Mouse (Mus musculus) layer of hippocampus, postnatal 10 days (tissue): ENCODE data around the gene Alkbh3. TPM values are rescaled to one million over a fixed set of nuclear protein-coding genes. Genes with fewer than 3 reads are reported as not detected.
A peak's percentile ranks its signal among the peaks of the same experiment; 100 is the strongest.

Experiments used
- DNase-seq, 2 experiments: peaks; one replicate each; pipeline ENCODE4 v3.0.0; 2021; ENCODE audit warnings: low spot score in 2 of 2
- long read RNA-seq: library from polyadenylated mRNA; stranded (forward); transcript quantifications from one replicate; pipeline ENCODE4 v2.0.0, GENCODE M21; 2023
- total RNA-seq, 2 experiments: library from RNA; stranded (reverse); gene quantifications; 2 replicates each; pipeline ENCODE4 v1.2.3; 2021

The Alkbh3 gene
- 10 to 100 TPM; 22.6 to 26.9 TPM for total RNA-seq
- long read RNA-seq, partial matches to known transcripts, result 5 of 18 reads
- long read RNA-seq, other reads (novel, unspliced or antisense), result 10 of 18 reads

DNA sequence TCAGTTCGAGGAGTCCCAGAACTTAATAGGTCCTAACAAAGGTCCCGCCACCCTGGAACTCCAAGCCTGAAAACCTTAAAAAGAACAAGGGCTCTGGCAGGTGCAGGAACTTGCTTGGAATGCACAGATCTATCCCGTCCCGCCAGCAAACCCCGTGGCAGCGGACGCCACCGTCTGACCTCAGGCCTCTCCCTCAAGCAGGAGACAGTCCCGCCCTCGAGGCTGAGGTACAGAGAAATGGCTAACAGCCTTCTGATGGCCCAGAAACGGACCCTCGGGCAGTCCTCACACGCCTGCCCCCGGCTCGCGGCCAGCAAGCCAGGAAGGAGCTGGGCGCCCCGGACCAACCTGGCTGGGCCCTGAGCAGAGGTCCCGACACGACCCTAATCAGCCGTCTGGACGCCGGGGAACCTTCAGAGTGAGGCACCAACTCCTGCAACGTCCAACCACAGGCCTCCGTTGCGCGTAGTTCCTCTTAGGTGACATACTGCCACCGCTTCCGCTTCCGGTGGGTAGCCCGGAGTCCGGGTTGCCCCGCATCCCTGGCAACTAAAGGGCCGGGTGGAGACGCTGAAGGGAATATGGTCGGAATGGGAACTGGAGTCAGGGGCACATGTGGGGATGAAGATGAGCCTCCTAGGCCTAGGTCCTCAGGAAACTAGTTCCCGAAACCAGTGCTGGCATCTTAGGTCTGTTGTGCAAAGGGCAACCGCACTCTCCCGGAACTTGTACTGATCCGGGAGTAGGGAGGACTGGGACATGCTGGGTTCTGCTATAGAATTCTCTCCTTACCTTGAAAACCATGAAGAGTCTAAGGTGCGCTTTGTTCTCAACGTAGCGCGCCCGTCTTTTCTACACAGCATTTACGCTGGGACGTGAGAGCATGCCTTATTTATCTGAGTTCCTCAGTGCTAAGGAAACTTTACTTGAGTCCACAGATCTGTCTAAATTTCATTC is at the start of gene Alkbh3:
TSS of gene Alkbh3 (minus strand) at position 473 of the 957 bp plus-strand sequence.
- peak; percentile 97 for DNase-seq

DNA sequence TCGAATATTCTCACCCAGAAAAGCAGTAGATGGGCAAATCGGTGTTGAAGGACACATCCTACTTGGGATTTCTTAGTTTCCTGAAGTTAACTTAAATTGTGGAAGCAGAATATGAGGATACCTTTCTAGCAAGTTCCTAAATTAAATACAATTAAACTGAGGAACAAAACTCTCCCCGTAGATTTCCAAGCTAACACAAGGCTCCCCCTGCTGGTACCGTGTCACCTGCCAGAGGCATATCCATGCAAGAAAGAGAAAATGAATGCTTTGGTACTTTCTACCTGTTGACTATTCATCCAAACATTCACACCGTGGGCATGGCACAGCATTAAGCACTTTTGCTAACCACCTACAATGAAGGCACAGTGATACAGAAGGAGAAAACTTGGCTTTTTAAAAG is 48.9 kb upstream of the Alkbh3 start:
- peak; percentile 41 to 67 for DNase-seq

DNA sequence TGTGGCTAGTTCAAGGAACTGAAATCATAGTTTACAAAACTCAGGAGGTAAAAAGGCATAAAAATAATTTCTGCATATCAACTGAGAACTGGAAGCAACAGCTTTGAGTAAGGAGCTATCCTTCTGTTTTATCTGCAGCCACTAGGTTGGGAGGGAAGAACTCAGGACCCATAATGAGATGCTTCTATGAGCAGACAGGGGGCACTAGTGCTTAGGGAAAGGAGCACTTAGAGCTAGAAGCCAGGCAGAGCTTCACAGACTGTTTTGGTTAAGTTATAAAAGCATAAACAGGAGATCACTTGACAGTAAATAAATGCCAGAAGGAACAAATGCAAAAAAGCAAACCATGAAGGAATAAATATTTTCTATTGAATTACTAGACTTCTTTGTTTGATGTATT is 44.2 kb upstream of the Alkbh3 start:
- DNase-seq, result peak; percentile 45 to 54

DNA sequence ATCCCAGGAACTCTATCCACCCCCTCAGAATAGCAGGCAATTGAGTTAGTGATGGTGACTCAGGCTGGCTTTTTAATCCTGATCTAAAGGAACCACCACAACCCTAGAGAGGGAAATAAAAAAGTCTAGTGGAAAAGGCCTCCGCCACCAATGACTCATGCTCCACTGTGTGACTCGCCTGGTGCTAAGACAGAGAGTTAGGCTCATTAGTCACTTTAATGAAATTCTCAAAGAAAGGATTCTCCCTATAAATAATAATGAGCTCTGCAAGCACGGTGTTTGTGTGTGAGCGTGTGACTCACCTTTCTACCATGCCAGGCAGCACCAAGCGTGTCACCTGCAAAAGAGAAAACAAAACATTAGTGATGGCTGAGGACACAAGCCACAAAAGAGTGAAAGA is 41.3 kb upstream of the Alkbh3 start:
- DNase-seq, result no peak

DNA sequence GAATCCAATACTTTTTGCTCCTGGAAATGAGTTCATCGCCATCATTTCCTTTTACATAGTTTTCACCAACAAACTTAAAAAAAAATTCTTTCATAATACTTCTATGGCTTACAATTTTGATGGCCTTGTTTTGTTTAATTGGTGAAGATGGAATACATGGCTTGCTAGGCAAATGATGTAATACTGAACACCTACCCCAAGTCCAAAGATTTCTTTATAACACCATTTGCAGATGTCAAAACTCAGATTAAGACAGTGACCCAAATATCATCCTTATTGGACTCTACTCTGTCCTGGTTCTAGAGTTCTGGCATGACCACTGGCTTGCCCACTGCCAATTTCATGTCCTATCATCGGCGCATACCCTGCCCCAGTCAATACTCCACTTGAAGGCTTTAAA is 40.3 kb upstream of the Alkbh3 start:
- no peak for DNase-seq

DNA sequence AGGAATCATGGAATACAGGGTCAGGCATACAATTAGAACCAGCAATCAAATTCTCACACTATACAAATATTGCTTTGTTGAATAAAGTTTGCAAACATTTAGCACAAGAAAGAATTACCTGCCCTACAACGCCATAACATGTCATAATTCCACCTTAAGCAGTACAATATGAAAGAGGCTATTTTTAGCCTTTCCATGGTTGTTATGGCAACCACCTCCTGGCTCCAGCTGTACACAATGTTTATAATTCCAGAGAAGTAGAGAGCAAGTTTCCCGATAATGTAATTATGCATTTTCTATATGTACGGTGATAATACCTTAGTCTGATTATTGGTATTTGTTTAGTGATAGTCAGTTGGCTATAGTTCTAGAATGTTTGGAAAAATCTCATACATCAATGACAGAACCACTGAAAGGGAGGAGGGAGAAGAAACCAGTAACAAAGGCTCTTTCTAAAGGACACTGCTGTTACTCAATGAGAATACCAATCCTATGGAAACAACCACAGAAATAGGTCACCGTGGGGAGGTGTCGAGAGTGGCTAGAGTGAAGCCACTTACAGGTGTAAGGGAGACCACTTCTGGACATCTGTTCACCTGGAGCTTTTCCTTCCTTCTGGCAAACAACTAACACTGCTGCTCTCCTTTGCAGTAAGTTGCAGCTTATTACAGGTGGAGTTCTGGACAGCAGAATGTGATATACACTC is 39.0 kb upstream of the Alkbh3 start:
- DNase-seq, result no peak

DNA sequence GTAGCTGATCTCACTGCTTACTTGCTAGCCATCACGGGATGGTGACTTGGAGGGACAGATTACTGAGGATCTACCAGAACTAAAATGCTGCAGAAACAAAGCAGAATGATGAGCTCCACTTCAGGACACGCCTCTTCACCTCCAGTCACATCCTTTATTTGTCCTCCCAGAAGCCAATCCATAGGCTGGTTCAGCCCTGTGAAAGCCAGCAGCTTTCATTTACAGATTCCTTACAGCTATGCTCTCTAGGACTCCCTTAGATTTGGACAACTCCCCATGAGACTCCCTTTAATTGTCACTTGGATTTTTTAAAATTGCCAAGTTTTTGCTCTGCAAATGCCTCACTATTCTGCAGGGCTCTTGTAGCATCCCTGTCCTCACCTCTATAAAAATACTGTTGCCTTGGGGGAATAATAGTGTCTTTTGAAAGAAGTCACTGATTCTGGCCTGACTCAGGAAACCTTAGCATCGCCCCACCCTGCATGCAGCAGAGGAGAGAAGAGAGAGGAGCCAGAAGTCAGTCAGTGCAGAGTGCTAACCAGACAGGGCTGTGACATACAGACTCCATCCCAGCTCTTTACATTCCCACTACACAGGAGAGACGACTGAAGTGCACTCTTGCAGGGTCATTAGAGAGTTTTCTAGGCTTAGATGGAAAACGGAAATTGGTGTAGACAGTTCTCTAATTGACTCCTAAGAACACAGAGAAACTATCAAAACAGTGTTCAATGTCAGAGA is 38.3 kb upstream of the Alkbh3 start:
- DNase-seq, result no peak

DNA sequence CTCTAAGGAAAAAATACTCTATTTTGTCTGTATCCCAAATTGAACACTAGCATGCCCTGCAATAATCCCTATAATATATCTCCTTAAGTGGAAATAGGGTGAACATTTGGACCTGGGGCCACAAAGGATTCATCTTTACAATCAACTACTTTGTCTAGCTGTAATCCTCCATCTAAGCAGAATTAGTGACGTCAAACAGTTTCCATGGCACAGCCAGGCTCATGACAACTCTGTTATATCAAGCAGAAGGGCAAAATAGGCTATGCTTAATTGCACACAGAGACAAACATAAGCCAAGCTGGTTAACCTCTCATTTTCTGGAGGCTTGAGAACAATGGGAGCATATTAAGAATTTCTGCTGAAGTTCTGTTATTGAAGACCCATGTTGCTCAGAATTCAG is 37.7 kb upstream of the Alkbh3 start:
- no peak for DNase-seq

DNA sequence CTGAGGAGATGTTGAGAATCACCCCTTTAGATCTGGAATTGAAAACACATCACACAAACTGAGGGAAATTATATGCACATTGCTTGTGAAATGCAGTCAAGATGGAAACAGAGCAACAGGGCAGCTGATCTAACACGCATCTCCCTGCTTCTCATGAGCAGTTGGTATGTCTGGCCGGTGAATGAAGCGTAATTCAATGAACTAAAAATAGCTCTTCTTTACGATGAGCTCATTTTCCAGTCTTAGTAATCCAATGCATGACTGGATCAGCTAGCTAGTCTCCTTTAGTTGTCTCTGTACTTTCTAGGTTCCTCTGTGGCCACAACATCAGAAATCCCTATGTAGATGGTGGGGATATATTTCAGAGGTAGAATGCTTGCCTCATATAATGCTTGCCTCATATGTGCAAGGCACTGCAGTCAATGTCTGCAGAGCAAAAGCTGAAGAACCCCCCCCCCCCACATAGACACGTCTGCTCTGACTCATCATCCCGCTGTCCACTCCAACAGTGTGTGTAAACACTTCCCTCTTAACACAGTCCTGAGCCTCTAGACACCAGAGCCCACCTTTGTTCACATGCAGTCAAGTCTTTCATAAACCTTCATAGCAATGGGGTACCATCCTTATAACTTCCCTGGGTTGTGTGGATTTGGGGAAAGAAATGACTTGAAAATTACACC is 34.9 kb upstream of the Alkbh3 start:
- no peak for DNase-seq

DNA sequence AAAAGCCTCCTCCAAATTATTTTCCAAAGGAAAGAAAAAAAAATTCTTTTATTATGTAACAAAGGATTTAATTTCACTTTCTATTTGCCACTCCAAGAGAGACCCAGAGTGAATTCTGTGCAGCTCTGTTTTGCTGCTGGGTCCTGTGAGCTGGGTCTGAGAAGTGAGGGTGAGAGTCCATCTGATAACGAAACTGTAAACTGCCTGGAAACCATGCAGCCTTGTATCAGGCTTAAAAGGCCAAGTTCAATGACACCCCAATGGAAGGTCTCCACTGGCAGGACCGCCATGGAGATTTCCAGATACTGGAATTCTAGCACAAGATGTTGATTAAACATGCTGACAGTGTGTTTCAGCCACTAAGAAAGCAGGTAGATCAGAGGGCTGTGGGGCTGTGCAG is 33.6 kb upstream of the Alkbh3 start:
- no peak for DNase-seq

DNA sequence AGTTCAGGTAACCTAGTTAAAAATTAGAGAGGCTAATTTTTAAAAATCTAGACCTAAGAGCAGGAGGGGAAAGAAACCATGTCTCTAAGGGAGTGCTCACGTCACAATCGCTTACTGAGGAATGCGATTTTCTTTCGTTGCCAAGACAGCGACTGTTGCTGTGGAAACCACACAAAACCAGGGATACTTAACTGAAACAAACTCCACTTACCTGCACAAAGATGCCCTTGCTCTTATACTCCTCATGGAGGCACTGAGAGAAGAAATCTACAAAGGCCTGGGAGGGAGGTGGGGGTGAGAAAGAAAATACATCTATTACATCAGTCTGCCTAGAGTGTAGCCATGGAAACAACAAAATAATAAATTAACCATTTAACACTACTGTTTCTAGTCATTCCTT is 33.1 kb upstream of the Alkbh3 start:
- peak in 1 of 2 experiments; percentile 19 for DNase-seq

DNA sequence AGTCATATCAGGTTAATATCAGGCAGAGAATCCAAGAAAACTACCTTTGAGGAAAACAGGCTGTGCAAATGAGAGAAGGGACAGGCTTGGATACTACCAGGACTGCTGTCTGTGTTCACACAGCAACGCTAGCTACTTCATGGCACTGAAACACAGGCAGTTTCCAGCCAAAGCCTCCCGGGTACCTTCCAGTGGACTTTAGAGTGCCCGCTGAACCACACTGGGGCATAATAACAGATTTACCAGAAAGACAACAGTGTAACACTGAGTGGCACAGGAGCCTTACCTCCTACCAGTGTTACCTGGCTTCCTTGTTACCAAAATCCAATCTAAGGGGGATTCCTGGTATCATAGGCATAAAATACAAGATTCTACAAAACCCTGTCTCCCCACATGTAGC is 31.9 kb upstream of the Alkbh3 start:
- DNase-seq, result no peak

DNA sequence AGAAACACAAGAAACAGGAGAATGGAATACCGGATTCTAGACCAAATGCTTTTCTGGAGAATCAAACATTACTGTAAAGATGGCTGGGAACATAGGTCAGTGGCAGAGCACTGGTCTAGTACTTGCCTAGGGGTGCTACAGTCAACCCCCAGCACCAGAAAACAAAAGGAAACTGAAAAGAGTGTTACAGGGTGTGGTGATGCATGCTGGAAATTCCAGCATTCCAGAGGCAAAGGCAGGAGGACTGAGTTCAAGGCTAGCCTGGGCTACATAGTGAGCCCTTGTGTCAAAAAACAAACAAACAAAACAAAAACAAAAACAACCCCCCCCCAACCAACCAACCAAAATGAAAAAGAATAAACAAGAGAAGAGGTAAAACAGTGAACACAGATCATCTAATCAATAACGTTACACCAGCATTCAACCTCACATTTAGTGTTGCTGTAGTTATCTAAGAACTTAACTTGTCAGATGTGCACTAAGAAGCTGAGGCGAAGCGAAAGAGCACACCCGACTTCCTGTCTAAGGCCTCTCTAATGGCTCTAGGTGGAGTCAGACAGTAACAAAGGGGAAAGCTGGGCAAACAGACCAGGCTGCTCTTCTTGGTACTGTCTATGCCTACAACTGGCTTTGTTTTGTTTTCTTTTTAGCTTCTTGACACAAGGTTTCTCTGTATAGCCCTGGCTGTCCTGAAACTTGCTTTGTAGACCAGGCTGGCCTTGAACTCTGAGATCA is 30.0 kb upstream of the Alkbh3 start:
- no peak for DNase-seq

DNA sequence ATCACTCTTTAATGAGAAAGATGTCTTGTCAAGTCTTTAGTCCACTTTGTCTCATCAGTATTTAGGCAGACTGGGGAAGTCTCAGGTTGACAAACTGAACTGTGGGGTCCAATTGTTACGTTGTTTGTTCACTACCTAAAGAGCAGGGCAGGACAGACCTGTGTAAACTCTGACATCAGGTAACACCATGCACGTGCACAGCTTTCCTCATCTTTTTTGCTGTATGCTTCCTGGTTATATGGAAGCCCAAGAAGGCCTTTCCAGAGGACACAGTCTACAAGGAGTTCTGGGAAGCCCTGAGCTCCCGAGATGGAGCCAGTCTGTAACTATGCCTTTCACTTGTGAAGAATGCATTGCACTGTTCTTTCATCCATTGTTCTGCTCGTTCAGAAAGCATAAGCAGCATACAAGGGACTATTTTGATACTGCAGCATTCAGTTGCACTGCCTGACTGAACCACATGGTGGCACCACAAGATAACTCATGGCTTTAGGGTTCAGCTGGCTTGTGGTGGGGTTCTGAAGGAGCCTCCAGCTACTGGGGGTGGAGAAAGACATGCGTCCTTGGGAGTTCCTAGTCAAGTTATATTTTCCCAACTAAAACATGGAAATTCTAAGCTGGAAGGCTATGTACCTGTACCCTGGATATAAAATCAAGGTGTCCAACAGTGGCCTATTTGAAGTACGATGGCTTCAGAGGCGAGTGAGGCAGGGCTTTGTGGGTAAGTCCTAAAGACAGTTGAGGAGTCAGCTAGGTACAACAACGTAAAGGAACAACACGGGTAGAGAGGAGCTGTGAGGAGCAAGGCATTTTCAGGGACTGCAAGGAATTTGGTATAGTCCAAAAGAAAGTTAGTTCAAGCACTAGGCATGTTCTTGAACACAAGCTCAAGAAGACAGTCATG is 25.1 kb upstream of the Alkbh3 start:
- DNase-seq, result peak; percentile 91

DNA sequence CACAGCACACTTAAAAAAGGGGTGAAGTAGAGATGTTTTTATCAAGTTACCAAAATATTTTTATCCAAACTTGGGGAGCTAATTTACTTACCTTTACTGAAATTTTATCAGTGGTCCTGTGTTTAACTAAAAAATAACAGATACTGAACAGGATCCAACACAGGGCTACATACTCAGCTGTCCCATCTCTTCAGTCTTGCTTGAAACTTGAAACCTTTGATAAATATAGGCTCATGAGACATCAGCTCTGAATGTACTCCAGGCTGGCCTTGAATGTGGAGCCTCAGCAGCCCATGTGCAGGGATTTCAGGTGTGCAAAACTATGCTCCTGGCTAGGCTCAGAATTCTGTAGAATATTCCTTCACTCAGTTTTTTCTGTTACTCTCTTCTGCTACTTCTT is 20.0 kb upstream of the Alkbh3 start:
- no peak for DNase-seq

DNA sequence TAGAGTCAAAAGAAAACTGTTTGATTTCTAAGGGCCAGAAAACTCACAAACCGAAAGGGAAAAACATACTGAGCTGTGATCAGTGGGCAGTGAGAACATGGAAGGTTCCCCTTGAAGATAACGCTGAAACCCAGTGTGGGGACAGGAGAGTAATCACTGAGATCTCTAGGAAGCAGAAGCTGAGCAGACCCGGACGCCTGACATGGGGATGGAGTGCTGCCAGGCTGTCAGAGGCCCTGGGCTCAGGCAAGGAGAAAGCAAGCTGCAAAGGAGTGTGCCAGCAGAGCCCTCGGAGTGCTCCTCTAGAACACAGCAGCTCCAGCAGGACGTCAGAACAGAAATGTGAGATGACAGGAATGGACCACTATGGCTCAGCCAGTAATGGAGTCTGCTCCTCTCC is 14.0 kb upstream of the Alkbh3 start:
- no peak for DNase-seq

DNA sequence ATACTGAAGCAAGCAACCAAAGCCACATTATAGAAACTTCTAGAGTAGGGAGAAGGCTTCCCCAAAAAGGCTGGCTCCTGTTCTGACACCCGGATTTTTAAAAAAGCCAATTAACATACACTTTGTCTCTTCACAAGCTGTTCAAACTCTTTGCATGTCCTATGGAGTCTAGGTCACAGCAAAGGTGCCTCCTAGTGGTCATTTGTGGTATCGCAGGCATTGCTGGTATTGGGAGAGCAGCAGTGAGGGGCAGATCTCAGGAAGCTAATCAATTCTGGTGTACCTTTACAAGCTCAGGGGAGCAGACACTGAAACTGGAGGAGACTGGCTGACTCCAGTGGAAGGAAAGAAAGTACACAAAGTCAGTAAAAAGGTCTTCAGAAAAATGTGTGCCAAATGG is 8.3 kb downstream of the Alkbh3 start:
- DNase-seq, result peak; percentile 95 to 98

DNA sequence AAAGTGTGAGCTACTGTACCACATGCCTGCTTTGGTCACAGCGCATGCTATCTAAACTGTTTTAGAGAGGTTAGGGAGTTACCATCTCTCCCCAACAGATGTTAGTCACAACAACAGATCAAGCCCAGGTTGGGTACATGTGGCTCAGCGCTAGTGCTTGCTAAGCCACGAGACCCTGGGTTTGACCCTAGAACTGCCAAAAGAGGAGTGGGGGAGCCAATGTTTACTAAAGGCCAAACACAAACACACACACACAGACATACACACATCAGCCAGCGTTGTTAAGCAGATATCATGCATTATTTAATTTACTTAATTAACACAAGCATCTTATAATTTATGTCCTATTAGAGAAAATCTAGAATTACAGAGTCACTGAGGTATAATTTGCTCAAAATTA is 8.7 kb downstream of the Alkbh3 start:
- no peak for DNase-seq

DNA sequence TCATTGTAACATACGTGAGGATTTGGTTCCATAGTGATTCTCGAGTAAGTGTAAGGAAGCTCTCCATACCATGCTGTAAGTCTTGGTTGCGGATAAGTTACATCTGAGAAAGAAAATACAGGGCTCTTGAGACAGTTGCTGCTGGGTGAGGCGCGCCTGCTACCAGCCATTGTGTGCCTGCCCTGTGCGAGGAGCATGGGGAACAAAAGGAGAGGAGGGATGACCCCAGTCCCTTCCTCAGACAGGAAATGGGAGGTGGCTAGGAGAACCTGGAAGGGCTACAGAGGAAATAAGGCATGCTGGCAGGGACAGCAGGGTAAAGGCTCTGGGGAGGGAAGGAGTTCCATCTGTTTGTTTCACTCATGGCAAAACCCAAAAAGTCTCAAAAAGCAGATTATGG is 9.2 kb downstream of the Alkbh3 start:
- no peak for DNase-seq
